Mouse (Mus musculus) stomach, postnatal 0 days (tissue): ENCODE results near the gene Tbcel.

ENCODE experiments used
- CTCF ChIP-seq: IDR thresholded peaks from 2 replicates; pipeline ENCODE4 v1.5.1; 2016; ENCODE audit warnings: antibody characterized with exemption, low read depth, mild to moderate bottlenecking, moderate library complexity
- EP300 ChIP-seq: optimal IDR thresholded peaks from 2 replicates; pipeline ENCODE3; 2016; ENCODE audit warnings: antibody characterized with exemption

GRCm38 (mm10) chr9:42378071-42378470 is 129.5 kb downstream of the Tbcel start:
- TF ChIP-seq CTCF (no peak), EP300 (no peak)
